Mouse (Mus musculus) heart, embryonic 15.5 days (tissue): ENCODE results near the gene Dupd1. TPM values are rescaled to one million over a fixed set of nuclear protein-coding genes. Genes with fewer than 3 reads are reported as not detected.

ENCODE experiments used
- polyA plus RNA-seq: library from polyadenylated mRNA; unstranded; fragments of >200 nt; fragmentation: Nextera tagmentation; extraction: Ambion mirVana; gene quantifications from 2 replicates; pipeline ENCODE4 v1.2.1, GENCODE M21; 2015

Dupd1 gene
- polyA plus RNA-seq, 1 experiment from 2014 or later = 0.14 TPM

Other genes with a start within 250 kb of the Dupd1 start
- gene Kat6b, start 233.1 kb downstream of the Dupd1 start, polyA plus RNA-seq = 9.4 and 11.1 TPM in 2 replicates
- 7.7 and 8.9 TPM in 2 replicates for gene Samd8, start 36.0 kb upstream of the Dupd1 start, polyA plus RNA-seq
- 0.18 TPM in 1 of 2 replicates, not detected in the other for gene Dusp13, start 36.6 kb upstream of the Dupd1 start, polyA plus RNA-seq
- 435 and 491 TPM in 2 replicates for gene Vdac2, start 110.7 kb upstream of the Dupd1 start, polyA plus RNA-seq
- 35.1 and 38.1 TPM in 2 replicates for gene Comtd1, start 134.4 kb upstream of the Dupd1 start, polyA plus RNA-seq